Mouse (Mus musculus): ENCODE measurements around the gene Zbtb2.

GRCm38 (mm10) chr10:4347136-4347492 is 40.8 kb downstream of the Zbtb2 start:
- no peak for TF ChIP-seq CTCF (IDR thresholded peaks at IDR 0.05; ENCODE audit: control insufficient read depth, insufficient read depth, insufficient replicate concordance, low read depth, low read length)
- no peak for TF ChIP-seq POLR2A (IDR thresholded peaks at IDR 0.05; ENCODE audit: control insufficient read depth, low read depth, low read length)

Data from testis, adult 2 months (tissue).